Mouse (Mus musculus): Measurements from ENCODE around the gene T.

DNA sequence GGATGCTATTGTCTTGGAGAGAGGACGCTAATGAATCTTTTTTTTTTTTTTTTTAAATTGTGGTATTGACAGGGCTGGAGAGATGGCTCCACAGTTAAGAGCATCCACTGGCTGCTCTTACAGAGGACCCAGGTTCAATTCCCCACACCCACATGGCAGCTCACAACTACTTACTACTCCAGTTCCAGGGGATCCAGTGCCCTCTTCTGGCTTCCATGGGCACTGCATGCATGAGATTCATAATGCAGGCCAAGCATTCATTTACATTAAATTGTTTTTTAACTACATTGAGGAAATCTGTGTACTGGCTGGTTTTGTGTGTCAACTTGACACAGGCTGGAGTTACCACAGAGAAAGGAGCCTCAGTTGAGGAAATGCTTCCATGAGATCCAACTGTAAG lies 13.5 kb upstream of the T start:
- TF ChIP-seq CTCF (IDR thresholded peaks at IDR 0.05; ENCODE audit: low read depth, low read length): no peak; the same call in 1 of the 2 replicates
- no peak for TF ChIP-seq GATA1 (IDR thresholded peaks at IDR 0.05; ENCODE audit: borderline replicate concordance, low read length)
- TF ChIP-seq GATA2 (IDR thresholded peaks at IDR 0.05; ENCODE audit: borderline replicate concordance, low read depth, low read length): no peak
- TF ChIP-seq POLR2AphosphoS5 (IDR thresholded peaks at IDR 0.05; ENCODE audit: insufficient replicate concordance, low read depth, low read length): no peak
- no peak for TF ChIP-seq TAL1 (conservative IDR thresholded peaks at IDR 0.05; ENCODE audit: low read depth, low read length)
